Mouse (Mus musculus): ENCODE measurements around the gene 4931417E11Rik.
A peak's percentile ranks its signal among the peaks of the same experiment; 100 is the strongest.

Gene 4931417E11Rik

DNA sequence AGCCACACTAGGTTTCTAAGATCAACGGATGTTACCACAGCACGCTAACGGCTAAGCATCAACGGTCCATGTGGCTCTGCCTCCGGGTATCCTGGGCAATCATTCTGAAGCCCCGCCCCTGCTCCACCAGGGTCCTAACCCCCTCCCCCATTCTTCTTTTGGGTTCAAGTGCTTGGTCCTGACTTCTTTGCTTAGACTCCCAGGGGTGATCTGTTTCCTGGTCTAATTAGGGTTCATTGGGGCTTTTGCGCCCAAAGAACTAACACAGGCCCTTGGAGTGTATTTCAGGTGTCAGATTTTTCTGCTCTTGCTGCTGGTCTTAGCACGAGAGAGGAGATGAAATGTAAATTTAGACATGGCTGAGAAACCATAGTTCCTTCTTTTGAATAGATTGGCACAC lies at the start of gene 4931417E11Rik:
Gene 4931417E11Rik (minus strand): TSS at position 101 of the 400 bp plus-strand sequence.
- DNase-seq (ENCODE audit: low read depth, low spot score), result no peak

DNA sequence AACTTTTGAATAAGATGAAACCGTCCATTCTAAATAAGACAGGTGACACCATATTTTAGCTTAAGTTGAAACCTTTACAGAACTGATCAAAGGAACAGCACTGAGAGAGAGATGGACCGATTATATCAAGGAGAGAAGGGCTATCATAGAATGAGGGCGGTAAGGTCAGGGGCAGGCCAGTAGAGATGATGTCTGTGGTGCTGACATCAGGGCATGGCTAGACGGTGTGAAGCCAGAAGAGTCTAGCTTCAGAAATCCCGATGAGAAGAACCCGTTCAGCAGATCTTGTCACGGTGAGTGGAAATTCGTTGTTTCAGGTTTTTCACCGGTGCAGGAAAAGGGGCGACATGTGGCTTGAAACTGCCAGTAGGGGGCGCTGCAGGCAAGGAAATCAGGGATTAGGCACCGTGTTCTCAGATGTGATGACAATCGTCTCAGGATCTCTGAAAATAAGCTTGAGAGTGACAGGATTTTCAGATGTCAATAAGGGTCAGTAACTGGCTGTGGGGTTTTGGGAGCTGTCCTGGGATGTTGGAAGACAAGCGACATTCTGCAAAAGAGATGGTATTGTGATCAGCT lies 48.4 kb upstream of the 4931417E11Rik start:
- DNase-seq (ENCODE audit: low read depth, low spot score), result peak; percentile 71

DNA sequence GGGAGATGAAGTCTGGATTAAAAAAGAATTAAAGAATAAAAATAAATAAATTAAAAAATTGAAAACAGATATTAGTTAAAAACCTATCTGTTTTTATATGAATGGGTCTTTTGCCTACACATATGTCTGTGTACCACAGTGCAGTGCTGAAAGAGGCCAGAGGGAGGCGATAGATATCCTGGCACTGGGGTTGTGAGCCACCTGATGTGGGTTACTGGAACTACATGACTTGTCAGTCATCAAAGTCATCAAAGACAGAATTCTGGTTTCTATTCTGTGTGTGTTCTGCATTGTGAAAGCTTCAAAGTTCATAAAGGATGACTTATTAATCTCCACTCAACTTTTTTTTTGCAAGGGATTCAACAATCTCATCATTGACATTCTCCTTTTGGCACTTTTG lies 43.4 kb upstream of the 4931417E11Rik start:
- no peak for DNase-seq (ENCODE audit: low read depth, low spot score)

DNA sequence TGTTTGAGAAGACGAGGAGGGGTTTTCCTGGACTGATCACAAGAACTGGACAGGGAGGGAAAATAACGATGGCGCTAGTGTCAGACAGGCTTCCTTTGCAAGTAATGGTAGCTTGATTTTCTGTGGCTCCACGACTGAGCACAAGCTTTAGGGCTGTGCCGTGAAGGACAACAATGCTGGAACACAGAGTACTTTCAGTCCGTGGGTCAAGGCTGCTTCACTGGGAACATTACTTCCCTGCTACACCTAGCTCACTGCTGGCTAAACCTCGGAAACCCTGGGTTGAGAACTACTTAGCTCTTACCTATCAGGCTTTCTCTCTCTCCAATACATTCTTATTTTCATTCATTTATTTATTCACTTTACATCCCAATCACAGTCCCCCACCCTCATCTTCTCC lies 30.2 kb upstream of the 4931417E11Rik start:
- no peak for DNase-seq (ENCODE audit: low read depth, low spot score)

DNA sequence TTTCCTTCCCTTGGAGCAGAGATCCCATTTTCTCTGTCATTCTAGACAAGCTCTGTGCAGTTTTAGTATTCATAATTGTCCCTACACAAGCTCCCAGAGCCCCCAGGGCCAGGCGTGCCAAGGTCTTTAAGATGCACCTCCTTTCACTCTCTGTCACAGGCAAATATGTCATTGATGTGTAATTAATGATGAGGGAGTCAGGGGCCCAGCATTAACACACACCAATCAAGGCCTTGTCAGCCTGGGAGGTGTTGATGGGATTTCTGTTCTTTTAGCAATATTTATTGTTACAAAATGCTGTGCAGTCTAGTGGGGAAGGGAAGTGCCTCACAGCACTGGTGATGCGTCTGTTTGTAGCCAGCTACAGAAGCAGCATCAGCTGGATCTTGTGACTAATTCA lies 27.9 kb upstream of the 4931417E11Rik start:
- no peak for DNase-seq (ENCODE audit: low read depth, low spot score)

DNA sequence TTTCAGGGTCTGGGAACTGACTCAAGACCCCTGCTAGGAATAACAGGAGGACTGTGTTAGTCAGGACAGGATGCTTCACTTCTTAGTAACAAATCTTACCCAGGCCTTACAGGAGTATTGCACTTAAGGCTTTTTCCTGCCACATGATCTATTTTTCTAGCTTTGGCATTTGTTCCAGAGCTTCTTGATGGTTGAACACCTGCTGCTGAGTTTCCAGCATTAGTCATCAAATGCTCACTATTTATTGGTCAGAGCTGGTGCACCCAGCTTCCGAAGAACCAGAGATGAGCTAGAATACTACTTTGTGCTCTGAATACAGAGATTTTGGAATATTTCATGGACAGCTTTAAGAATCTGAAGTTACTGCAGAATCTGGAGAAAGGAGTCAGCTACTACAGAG lies 21.1 kb upstream of the 4931417E11Rik start:
- no peak for DNase-seq (ENCODE audit: low read depth, low spot score)

DNA sequence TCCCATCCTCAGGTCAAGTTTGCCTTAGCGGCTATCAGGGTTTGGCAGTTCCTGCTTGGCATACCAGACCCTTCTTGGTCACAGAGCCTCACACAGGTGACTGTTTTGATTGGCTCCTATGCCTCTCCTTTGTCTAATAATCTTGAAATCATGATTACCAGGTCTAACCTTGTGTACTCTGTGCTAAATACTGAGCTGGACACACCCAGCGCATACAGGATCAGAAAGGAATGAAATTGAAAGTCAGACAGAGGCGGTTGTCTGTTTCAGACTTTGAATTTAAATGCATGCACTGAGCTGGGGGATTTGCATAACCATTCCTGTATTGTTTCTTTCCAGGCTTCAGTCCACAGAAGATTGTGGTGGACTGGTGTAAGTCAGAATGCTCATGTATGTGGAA lies 16.1 kb upstream of the 4931417E11Rik start:
- no peak for DNase-seq (ENCODE audit: low read depth, low spot score)

DNA sequence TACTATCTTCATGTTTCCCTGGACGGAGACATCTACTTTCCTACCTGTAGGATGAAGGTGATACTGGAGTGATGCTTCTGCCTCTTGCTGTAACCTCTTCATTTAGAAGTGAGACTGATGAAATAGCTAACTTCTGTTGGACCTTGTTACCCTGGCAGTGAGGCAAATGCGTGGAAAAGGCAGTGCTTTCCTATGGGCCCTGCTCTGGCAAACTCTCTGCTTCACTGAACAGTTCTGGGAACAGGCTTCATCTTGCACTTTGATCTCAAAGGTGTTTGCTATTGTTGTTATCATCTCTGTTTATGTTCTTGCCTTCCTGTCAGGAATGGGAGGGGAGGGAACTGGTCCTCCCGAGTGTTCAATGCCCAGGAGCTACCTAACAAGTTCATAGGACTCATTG lies 3.4 kb downstream of the 4931417E11Rik start:
- no peak for DNase-seq (ENCODE audit: low read depth, low spot score)

DNA sequence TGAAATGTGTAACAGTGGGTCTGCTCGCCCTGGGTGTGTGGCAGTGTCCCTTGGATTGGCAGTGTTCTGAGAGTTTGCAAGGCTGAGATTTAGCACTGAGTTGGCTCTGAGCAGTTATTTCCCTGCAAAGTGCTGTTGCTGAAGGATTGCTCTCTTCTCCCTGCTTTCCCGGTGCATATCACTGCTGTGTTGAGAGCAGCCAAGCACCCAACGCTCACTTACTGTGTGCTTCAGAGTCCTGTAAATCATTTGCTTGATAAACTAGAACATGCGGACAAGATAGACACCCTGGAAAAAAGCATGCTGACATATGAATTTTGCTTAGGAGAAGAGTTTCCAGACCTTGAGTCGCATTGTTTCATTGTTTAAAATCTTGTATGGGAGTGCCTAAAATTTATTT lies 6.9 kb downstream of the 4931417E11Rik start:
- DNase-seq (ENCODE audit: low read depth, low spot score), result no peak

DNA sequence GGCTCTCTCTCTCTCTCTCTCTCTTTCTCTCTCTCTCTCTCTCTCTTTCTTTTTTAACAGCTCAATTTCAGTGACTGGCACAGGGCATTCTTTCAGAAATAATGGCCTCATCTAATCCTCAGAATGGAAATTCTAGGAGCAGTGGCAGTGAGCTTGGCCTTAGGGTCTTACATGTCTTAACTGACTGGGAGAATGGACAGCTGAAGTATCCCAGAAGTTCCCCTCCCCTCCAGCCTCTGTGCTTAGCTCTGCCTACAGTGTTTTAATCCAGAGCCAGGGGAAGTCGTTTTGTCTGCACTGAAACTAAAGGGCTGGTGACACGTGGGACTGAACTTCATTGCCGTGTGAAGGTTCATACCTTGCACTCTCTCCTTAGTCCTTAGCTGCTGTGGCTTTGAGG lies 35.6 kb downstream of the 4931417E11Rik start:
- DNase-seq (ENCODE audit: low read depth, low spot score), result no peak

DNA sequence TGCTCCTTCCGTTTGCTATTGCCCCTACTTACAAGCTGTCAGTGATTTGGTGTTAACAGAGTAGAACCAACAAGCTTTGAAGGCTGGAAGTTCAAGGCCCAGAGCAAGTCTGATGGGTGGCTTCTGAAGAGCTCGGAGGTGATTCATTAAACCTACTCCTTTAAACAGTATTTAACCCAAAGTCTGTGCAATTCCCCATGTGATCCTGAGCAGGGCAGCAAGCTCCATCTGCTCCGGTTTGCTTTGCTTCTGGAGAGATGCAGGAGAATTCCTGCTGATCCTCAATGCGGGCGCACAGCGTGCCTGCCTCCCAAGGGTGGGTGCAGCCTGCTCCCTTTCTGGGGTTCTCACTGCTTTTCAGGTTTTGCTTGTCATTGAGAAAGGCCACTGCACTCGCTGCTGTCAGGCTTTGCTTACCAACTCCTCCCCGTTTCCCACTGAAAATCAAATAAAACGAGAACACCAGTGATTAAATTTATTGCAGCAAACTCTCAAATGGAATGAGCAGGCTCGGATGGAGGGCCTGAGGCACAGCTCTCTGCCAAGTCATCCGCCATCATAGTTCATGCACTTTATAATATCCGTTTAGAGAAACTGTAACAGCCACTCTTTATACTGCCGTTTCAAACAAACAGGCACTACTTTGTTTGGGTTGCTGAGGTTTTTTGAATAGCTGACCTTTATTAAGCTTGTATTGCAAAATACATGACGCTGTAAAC lies 40.7 kb downstream of the 4931417E11Rik start:
- peak; percentile 21 for DNase-seq (ENCODE audit: low read depth, low spot score)

DNA sequence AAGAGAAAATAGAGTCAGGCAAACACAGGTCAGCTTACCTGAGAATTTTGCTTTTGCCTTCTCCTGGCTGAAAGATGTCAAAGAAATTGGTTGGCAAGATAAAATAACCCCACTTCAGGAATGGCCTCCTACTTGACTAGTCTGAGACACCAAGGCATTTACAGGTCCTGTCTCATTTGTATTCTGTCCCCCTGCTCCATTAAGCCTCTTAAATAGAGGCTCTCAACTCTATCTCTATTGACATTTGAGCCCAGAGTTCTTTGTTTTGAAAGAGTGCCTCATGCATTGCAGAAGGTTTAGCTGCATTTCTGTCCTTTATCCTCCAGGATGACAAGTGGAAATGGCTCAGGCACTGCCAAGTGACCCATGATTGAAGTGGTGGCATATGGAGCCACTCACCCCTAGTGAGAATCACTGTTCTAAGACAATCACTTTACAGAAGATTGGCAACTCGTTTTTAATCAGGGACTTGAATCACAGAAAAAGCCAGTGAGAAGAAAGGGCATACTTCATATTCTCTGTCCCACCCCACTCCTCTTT lies 42.1 kb downstream of the 4931417E11Rik start:
- no peak for DNase-seq (ENCODE audit: low read depth, low spot score)

Data from forelimb bud, embryonic 11.5 days (tissue).